Mouse (Mus musculus): Measurements from ENCODE around the gene Khdrbs2.
"Not testable (repeated sequence)": the region's sequence is repeated elsewhere in the genome, so short reads cannot be mapped to it uniquely, and the experiment has no call there.

The Khdrbs2 gene

GRCm38 (mm10) chr1:32463103-32463516 lies 290.6 kb downstream of the Khdrbs2 start:
- no peak for DNase-seq (ENCODE audit: low read depth, low spot score)

DNA sequence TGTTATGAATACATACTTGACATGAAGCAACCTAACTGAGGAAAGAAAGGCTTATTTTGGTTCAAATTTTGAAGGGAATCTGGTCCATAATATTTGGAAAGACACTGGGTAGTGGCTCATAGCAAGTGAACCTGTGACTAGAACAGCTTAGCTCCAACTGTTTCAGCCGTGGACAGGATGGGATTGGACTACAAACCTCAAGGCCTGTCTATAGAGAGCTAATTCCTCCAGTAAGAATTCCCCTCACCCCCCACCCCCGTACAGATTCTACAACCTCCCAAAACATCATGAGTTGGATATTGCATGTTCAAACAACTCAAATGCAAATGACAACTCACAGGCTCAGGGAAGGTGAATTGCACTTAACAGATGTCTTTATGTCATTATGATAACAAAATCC lies 298.5 kb downstream of the Khdrbs2 start:
- DNase-seq (ENCODE audit: low read depth, low spot score): no peak

DNA sequence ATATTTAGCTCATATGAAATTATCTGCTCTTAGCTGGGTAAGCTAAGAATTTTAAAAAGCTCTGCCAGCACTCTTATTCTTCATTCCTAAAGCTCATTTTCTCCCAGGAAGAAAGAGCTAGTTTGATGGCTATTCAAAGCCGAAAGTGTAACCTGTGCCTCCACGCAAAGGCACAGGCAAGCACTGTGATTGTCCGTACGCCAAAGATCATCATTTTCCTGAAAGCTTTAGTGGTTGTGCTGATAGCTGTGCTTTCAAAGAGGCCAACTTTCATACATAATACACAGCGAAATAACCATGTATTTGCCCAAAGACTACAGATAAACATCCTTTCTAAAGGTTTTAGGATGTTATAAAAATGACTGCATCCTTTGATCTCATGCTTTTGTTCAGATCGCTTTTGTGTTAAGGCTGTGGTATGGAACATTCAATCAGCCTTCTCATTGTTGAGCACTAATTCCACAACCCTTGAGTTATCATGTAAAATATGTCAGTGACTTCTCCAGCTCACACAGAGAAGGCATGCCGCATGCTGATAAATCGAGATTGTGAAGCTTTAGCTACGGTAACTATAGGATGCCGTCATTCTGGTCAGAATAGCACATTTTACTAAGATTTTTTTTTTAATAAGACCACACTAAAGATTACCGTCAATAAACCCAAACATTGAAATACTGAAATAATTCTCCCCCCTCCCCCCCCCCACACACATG lies 299.1 kb downstream of the Khdrbs2 start:
- DNase-seq (ENCODE audit: low read depth, low spot score): no peak

GRCm38 (mm10) chr1:32487944-32488343 lies 315.4 kb downstream of the Khdrbs2 start:
- no peak for DNase-seq (ENCODE audit: low read depth, low spot score)

- no peak for DNase-seq (ENCODE audit: low read depth, low spot score)
Measured at GRCm38 (mm10) chr1:32503381-32503780, 330.9 kb downstream of the Khdrbs2 start.

DNA sequence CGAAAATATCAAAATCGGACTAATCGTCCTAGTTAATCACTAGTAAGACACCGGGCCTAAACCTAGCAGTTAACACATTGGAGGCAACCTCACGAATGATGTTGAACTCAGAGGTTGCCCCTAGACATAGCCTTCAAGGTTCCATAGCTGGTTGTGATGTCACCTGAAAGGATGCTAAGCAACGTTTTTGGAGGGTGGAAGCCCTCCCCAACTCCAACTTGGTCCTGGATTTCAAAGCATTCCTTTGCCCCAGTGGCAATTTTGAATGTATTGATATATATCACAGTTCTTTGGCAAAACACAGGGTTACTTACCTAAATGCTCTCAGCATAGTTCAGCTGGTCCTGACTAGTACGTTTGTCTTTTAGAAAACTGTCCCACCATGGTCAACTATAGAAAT lies 374.7 kb downstream of the Khdrbs2 start, which contains the start of gene Gm5415:
Gene Gm5415, minus strand, starts transcription at position 101 of the 400 bp plus-strand sequence.
- DNase-seq (ENCODE audit: low read depth, low spot score): not testable (repeated sequence)

- no peak for DNase-seq (ENCODE audit: low read depth, low spot score)
Measured at GRCm38 (mm10) chr1:32553459-32553858, 380.9 kb downstream of the Khdrbs2 start.

GRCm38 (mm10) chr1:32553925-32554324 lies 381.4 kb downstream of the Khdrbs2 start:
- no peak for DNase-seq (ENCODE audit: low read depth, low spot score)

DNA sequence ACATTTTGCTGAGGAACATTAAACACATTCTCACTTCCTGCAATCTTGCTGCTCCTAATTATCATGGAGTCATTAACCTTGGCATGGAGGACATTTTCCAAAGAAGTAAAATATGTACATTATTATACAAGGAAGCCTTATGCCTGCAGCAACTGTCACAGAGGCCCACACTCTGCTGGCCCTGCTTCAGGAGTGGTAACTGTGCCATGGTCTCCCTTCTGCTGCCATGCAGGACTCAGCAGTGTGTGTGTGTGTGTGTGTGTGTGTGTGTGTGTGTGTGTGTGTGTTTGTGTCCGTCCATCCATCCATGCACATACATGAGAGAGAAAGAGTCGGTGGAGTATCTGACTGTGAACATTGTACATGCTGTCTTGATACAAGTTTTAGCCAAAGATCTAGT lies 396.4 kb downstream of the Khdrbs2 start:
- no peak for DNase-seq (ENCODE audit: low read depth, low spot score)

DNA sequence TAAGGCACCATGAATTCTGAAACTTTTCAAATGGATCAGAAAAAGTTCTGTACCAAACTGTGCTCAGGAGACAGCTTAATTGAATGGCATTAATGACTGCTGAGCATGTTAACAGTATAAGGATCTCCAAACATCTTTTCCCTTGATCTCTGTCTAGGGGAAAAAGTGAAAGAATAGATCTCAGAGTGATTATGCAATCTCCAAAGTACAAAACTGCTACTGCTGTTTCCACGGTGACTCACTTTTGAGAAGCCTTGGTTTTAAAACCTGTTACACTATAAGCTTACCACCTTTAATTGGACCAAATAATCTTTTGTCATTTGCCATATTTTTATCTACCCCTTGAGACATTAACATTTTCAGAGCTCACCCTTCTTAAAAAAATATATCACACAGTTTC lies 453.5 kb downstream of the Khdrbs2 start:
- DNase-seq (ENCODE audit: low read depth, low spot score): no peak

GRCm38 (mm10) chr1:32632415-32633354 lies 460.2 kb downstream of the Khdrbs2 start:
- no peak for DNase-seq (ENCODE audit: low read depth, low spot score)

DNA sequence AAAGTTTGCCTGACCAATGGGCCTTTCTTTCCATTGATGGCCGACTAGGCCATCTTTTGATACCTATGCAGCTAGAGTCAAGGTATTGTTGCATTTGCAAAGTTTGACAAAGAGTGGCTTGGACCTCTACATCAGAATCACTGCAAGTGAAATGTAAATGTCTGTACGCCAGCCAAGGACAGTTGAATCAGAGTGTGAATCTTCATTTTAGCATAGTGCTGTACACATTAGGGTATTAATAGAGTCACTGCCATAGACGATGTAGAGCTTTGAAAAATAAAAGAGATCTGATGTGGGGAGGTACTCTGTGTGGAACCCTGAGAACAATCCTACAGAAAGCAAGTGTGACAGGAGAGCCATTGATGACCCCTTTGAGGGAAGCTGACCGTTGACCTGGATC lies 460.9 kb downstream of the Khdrbs2 start:
- no peak for DNase-seq (ENCODE audit: low read depth, low spot score)

GRCm38 (mm10) chr1:32639118-32639517 lies 466.6 kb downstream of the Khdrbs2 start:
- DNase-seq (ENCODE audit: low read depth, low spot score): no peak

DNA sequence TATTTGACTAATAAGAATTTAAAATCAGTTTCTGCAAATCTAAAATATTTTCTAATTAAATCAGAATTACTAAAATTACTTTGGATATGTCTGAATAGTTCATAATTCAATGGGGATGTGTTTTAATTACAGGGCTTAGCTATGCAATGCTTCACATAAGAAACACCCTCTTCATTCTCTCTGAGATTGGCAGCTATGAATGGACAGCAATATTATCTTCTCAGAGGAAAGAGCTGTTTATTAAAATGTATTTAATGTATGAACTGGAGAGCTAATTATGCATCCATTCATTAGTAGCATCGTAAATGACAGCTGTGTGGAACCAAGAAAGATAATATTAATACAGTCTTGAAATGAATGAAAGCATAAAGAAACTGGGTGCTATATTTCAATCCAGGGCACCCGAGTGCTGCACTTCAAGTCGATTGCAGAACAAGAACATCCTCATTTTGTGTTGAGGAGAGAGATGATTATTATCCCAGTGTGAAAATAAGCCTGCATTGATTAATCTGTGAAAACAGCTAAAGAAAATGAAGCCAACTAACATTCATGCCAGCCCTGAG lies 477.2 kb downstream of the Khdrbs2 start:
- DNase-seq (ENCODE audit: low read depth, low spot score): no peak

DNA sequence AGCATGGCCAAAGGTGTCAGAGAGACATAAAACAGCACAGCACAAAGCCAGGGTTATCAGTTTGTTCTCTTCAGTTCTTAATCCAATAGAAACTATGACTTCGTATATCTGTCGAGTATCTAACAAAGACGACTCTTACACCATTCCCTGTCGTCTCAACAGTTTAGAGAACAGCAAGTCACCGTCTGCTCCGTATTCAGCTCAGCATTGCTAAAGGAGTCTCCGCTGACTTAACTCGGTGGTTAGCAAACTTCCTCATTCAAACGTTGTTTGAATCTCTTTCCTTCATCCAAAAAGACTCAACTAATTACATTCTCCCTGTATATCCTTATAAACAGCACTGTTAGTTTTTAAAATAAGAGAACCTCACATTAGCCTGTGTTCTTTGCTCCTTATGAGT lies 521.3 kb downstream of the Khdrbs2 start:
- DNase-seq (ENCODE audit: low read depth, low spot score): no peak

DNA sequence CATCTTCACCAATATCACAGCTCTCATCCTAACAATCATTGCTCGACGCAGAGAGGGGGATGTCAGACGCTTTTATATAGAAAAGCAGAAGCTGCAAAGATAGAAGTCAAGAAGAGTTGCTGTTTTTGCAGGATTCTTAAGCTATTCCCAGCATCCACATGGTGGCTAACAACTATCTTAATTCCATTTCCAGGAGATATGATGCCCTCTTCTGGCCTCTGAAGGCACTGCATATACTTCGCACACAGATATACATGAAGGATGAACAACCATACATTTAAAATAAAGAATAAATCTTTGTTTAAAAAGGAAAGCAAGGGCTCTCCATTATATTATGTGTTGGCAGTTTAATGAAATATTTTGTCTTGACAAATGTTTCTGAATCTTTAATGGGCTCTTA lies 527.6 kb downstream of the Khdrbs2 start:
- DNase-seq (ENCODE audit: low read depth, low spot score): no peak

DNA sequence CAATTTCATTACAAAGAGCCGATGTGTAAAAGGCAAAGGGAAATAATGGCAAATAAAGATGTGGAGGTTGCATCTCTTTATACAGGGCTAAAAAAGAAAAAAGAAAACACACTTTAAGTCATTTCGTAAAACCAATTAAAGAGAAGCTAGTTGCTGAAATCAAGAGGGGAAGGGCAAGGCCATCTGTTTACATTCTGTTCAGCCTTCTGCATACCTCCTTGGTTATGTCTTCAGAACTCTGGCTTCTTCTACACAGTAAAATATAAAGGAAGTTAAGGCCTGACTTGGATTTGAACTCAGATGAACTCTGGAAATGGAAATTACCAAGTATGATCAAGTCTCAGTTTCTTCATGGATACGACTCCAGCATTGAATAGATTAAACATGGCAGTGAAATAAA lies 528.8 kb downstream of the Khdrbs2 start:
- no peak for DNase-seq (ENCODE audit: low read depth, low spot score)

All from CD4-positive helper T cell, adult 2 months (primary cell).